Mouse (Mus musculus) intestine, embryonic 14.5 days (tissue): Measurements from ENCODE around the gene Atp6v0a4. TPM values are rescaled to one million over a fixed set of nuclear protein-coding genes. Genes with fewer than 3 reads are reported as not detected.
A peak's percentile ranks its signal among the peaks of the same experiment; 100 is the strongest.

Source experiments
- ATAC-seq: fragments of 200-750 bp; cut with Nextera tagmentation; replicated peaks from 2 replicates; pipeline ENCODE4 v1.8.0; 2017; ENCODE audit warnings: low read depth, moderate number of reproducible peaks, moderate TSS enrichment, moderate library complexity; ENCODE audit not compliant: low FRiP score, low TSS enrichment
- DNase-seq: peaks from one replicate; pipeline ENCODE4 v3.0.0-alpha.2; 2018; ENCODE audit warnings: low spot score
- H3K27ac ChIP-seq: fragments of 300-500 bp; sonication (generic); 2 replicates; pipeline ENCODE4 v1.5.1; 2014; ENCODE audit warnings: low read depth, mild to moderate bottlenecking, control low read depth
- H3K27me3 ChIP-seq: fragments of 300-500 bp; sonication (generic); replicated peaks from 2 replicates; pipeline ENCODE4 v1.6.1; 2014; ENCODE audit warnings: low read length, control low read depth; ENCODE audit not compliant: control insufficient read depth, insufficient read depth
- H3K36me3 ChIP-seq: fragments of 300-500 bp; sonication (generic); 2 replicates; pipeline ENCODE4 v1.6.1; 2014; ENCODE audit warnings: low read length, control low read depth; ENCODE audit not compliant: control insufficient read depth, insufficient read depth
- H3K4me1 ChIP-seq: fragments of 300-500 bp; sonication (generic); replicated peaks from 2 replicates; pipeline ENCODE4 v1.6.1; 2014; ENCODE audit warnings: low read length, control low read depth, mixed read lengths; ENCODE audit not compliant: control insufficient read depth, insufficient read depth
- H3K4me2 ChIP-seq: fragments of 300-500 bp; sonication (generic); 2 replicates; pipeline ENCODE4 v1.6.1; 2014; ENCODE audit warnings: low read length
- H3K4me3 ChIP-seq: fragments of 300-500 bp; sonication (generic); 2 replicates; pipeline ENCODE4 v1.5.1; 2014; ENCODE audit warnings: low read depth, low read length, control low read depth, mixed read lengths
- H3K9ac ChIP-seq: fragments of 300-500 bp; sonication (generic); 2 replicates; pipeline ENCODE4 v1.6.1; 2014; ENCODE audit warnings: mild to moderate bottlenecking, low read length
- H3K9me3 ChIP-seq: fragments of 300-500 bp; sonication (generic); 2 replicates; pipeline ENCODE4 v1.6.1; 2016; ENCODE audit warnings: low read length, control low read depth; ENCODE audit not compliant: control insufficient read depth
- WGBS: fragments of 180-500 bp; shearing (Covaris S2); extraction: QIAGEN DNeasy Blood & Tissue Kit; methylation state at CpG from one replicate; pipeline ENCODE4 v1.1.7; 2014; 5-methylcytosine and 5-hydroxymethylcytosine counted together
- polyA plus RNA-seq: library from polyadenylated mRNA; unstranded; fragments of >200 nt; fragmentation: Nextera tagmentation; extraction: Ambion mirVana; gene quantifications from 2 replicates; pipeline ENCODE4 v1.2.1, GENCODE M21; 2014

Atp6v0a4 gene
- polyA plus RNA-seq, 1 experiment from 2014 or later = 1.9 TPM

DNA sequence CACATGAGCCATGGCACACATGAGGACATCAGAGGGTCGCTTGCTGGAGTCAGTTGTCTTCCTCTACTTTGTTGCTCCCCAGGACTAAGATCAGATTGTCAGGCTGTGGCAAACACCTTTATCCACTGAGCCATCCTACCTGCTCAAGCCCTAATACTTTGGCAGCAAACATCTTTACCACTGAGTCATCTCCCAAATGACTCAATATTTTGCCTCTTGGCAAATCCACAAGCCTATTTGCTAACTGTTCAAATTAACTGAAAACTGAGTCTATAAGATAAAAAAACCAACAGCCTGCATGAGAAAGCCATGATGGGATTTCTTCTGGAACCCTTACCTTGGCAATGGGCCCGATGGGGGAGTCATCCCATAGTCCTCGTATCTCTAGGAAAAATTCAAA lies 14.7 kb upstream of the Atp6v0a4 start:
- no peak for DNase-seq
- H3K9me3 ChIP-seq = no peaks in the 10 kb centered on the region
- 83% methylated on average over 3 of the region's 3 CpGs for WGBS
- ATAC-seq = no peak
- no peaks in the 10 kb centered on the region for H3K27me3 ChIP-seq
- no peaks in the 10 kb centered on the region for H3K4me1 ChIP-seq
- peaks cover 29% of the 10 kb centered on the region for H3K36me3 ChIP-seq
- H3K27ac ChIP-seq = no peak overlapping the region
- no peak overlapping the region for H3K4me3 ChIP-seq
- no peak overlapping the region for H3K4me2 ChIP-seq
- no peak overlapping the region for H3K9ac ChIP-seq

DNA sequence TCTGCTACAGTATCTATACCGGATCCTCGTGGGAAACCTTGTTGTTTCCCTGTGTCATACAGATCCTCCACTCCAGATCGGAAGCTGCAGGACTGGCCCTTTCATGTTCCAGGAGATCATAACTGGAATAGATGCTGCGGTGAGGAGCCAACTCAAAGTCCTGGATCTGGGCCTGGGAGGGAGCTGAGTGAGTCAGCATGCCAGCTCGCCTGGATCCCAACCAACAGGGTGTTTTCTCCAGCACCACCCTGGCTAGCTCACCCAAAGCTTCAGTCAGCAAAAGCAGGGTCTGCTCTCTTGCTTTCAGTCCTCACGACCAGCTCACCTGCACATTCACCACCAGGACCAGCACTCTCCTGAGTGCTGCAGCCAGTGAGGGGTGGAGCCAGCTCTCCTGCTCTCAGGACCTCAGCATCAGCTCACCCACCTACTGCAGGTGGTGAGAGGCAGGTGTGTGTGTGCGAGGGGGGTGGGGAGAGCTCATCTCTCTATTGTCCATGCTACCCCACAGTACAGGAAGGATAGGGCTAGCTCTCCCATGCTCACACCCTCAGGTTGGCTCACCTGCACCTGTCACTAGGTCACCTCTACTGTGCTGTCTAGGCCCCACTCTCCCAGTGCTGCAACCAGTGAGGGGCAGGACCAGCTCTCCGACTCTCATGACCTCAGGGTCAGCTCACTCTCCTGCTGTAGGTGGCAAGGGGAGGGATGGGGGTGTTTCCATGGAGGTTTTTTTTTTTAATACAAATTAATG lies 10.6 kb upstream of the Atp6v0a4 start:
- H3K4me1 ChIP-seq = no peaks in the 10 kb centered on the region
- no peak; the same call in 1 of the 2 replicates for ATAC-seq
- H3K36me3 ChIP-seq = peaks cover 37% of the 10 kb centered on the region
- WGBS = 86% methylated on average over 8 of the region's 8 CpGs
- H3K4me2 ChIP-seq = no peak overlapping the region
- no peak overlapping the region for H3K27ac ChIP-seq
- no peaks in the 10 kb centered on the region for H3K27me3 ChIP-seq
- no peaks in the 10 kb centered on the region for H3K9me3 ChIP-seq
- H3K9ac ChIP-seq = no peak overlapping the region
- DNase-seq = no peak
- no peak overlapping the region for H3K4me3 ChIP-seq

GRCm38 (mm10) chr6:38131801-38132231 lies 7.4 kb upstream of the Atp6v0a4 start:
- WGBS = 64% methylated on average over 4 of the region's 4 CpGs
- H3K9me3 ChIP-seq = no peaks in the 10 kb centered on the region
- no peaks in the 10 kb centered on the region for H3K27me3 ChIP-seq
- H3K4me3 ChIP-seq = no peak overlapping the region
- H3K9ac ChIP-seq = no peak overlapping the region
- H3K4me2 ChIP-seq = no peak overlapping the region
- no peaks in the 10 kb centered on the region for H3K4me1 ChIP-seq
- no peak for ATAC-seq
- DNase-seq = no peak
- H3K36me3 ChIP-seq = peaks cover 46% of the 10 kb centered on the region
- 0 out of 2 replicates have a peak overlapping the region, but pooled peaks have one; percentile 33 for H3K27ac ChIP-seq

- Histone ChIP-seq H3K27ac (no peak overlapping the region), H3K27me3 (no peaks in the 10 kb centered on the region), H3K4me2 (no peak overlapping the region), H3K36me3 (peaks cover 32% of the 10 kb centered on the region), H3K9me3 (no peaks in the 10 kb centered on the region), H3K9ac (no peak overlapping the region), H3K4me3 (no peak overlapping the region), H3K4me1 (no peaks in the 10 kb centered on the region)
- WGBS = 99% methylated on average over 5 of the region's 5 CpGs
- ATAC-seq (no peak), DNase-seq (no peak)
These were observed 5.5 kb upstream of the Atp6v0a4 start for GRCm38 (mm10) chr6:38129883-38130282.

- Histone ChIP-seq H3K9me3 (no peaks in the 10 kb centered on the region), H3K27me3 (no peaks in the 10 kb centered on the region), H3K9ac (no peak overlapping the region), H3K4me2 (no peak overlapping the region), H3K27ac (no peak overlapping the region), H3K36me3 (peaks cover 33% of the 10 kb centered on the region), H3K4me3 (no peak overlapping the region), H3K4me1 (no peaks in the 10 kb centered on the region)
- ATAC-seq (no peak), DNase-seq (no peak)
- 88% methylated on average over 14 of the region's 14 CpGs for whole genome bisulfite sequencing
These were observed 3.7 kb upstream of the Atp6v0a4 start for GRCm38 (mm10) chr6:38128115-38128514.

DNA sequence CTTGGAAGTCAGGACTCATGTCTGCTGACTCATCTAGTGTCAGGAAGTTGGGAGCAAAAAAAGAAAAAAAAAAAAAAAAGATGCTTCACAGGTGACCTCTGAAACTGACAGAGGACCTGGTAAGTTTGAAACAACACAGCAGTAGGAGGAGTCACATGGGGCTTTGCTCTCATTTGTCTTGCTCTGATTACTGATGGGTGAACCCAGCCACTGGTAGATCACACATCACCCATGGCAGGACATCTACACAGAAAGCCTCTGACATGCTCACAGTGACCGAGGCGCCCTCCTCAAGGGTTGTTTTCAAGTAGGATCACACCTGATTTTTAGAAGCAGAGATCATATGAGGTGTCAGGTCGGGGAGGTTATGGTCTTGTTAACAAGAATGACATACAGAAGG lies 1.1 kb upstream of the Atp6v0a4 start:
- no peak overlapping the region for H3K9ac ChIP-seq
- H3K4me2 ChIP-seq = no peak overlapping the region
- H3K27ac ChIP-seq = no peak overlapping the region
- ATAC-seq (no peak), DNase-seq (no peak)
- WGBS = 93% methylated on average over 3 of the region's 3 CpGs
- no peaks in the 10 kb centered on the region for H3K9me3 ChIP-seq
- H3K4me1 ChIP-seq = no peaks in the 10 kb centered on the region
- H3K27me3 ChIP-seq = no peaks in the 10 kb centered on the region
- no peak overlapping the region for H3K4me3 ChIP-seq
- H3K36me3 ChIP-seq = peaks cover 30% of the 10 kb centered on the region

GRCm38 (mm10) chr6:38124882-38125281 lies 496 bp upstream of the Atp6v0a4 start:
- DNase-seq = no peak
- no peak overlapping the region for H3K9ac ChIP-seq
- no peak overlapping the region for H3K27ac ChIP-seq
- H3K36me3 ChIP-seq = peaks cover 24% of the 10 kb centered on the region
- WGBS = 98% methylated on average over 5 of the region's 5 CpGs
- H3K4me3 ChIP-seq = no peak overlapping the region
- ATAC-seq = no peak
- no peaks in the 10 kb centered on the region for H3K9me3 ChIP-seq
- H3K4me1 ChIP-seq = no peaks in the 10 kb centered on the region
- H3K4me2 ChIP-seq = no peak overlapping the region
- H3K27me3 ChIP-seq = no peaks in the 10 kb centered on the region

DNA sequence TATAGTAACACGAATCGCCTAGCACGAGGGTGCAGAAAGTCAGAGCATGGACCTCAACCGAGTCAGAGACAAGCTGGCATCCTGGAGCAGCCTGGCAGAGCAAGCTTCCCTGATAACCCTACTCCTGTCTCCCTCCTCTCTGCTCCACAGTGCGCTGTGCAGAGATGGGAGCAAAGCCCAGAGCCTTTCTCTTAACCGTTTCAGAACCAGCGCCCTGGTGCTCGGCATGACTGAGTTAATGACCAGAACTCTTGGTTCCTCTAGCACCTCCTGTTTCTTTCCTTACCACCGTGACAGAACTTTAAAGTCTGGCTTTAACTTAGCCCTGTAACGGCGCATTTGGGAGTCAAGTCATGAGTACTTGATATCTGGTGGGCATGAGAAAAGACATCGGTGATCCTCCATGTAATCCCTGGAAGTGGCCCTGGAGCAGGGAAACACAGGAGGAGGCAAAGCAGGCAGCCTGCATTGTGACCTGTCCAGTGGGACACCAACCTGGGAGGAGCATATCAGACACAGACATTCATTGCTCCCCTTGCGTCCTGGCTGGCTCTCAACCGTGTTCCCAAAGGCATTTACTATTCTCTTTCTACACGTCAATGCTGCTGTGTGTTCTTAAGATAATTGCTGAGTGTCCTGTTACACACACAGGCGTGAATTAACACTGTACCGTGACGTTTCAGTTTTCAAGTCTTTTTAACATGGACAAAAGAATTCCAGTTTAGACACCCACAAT lies 747 bp downstream of the Atp6v0a4 start:
- Histone ChIP-seq H3K27me3 (no peaks in the 10 kb centered on the region), H3K36me3 (peaks cover 20% of the 10 kb centered on the region), H3K4me1 (no peaks in the 10 kb centered on the region), H3K4me3 (no peak overlapping the region), H3K4me2 (no peak overlapping the region), H3K27ac (no peak overlapping the region), H3K9ac (no peak overlapping the region), H3K9me3 (no peaks in the 10 kb centered on the region)
- ATAC-seq (no peak), DNase-seq (no peak)
- 80% methylated on average over 18 of the region's 18 CpGs for WGBS
